Mouse (Mus musculus) thymus, postnatal 25 days (tissue): ENCODE measurements around the gene Olfr1537.

ENCODE experiments used
- DNase-seq: peaks from one replicate; pipeline ENCODE4 v3.0.0; 2022

Gene Olfr1537

DNA sequence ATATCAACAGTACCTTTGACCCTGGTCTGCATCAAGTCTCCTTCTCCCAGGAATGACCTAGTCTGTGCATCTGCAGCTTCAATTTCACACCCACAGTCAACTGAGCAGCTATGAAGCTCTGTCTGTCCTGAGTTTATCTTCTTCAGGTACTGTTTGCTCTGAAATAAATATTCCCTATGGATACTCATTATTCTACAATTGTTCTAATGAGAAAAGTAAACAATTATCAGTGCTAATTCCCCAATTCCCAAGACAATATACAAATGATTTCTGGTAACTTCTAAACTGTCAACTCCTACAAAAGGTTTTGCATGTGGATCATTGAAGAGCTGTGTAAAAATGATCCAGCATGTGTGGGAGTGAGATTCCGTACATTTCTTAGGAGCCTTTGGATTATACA, at the start of gene Olfr1537:
TSS of gene Olfr1537 (minus strand) at position 101 of the 400 bp plus-strand sequence.
- no peak for DNase-seq

DNA sequence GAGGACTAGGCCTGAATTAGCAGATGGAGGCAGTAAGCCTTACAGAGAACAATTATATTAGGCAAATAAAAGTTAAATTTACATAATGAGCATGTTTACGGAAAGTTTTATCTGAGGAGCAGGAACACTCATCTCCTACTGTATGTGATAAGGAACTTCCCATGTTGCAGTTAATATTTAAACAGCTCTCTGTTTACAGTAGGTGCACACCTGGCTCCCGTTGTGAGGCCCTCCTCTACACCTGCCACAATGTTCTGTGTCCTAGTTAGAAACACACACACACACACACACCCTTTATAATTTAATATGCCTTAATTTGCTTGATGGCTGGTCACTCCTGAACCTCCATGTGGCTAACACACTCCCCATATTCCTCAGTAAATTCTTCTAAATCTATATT, 37.3 kb upstream of the Olfr1537 start:
- no peak for DNase-seq

DNA sequence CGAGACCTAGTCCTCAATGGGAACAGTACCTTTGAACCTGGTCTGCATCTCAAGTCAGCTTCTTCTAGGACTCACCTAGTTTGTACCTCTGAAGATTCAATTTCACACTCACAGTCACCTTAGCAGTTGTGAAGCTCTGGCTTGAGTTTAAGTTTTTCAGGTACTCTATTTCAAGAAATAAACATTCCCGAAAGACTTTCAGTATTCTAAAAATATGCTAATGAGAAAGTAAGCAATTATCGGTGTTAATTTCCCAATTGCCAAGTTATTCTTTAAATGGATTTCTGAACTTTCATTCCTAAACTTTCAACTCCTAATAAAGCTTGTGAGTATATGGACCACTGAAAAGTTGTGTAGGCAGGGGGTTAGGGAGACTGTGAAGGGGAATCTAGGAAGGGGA, 26.9 kb upstream of the Olfr1537 start, which contains the start of gene Olfr945:
TSS of gene Olfr945 (minus strand) at position 101 of the 400 bp plus-strand sequence.
- DNase-seq: no peak

DNA sequence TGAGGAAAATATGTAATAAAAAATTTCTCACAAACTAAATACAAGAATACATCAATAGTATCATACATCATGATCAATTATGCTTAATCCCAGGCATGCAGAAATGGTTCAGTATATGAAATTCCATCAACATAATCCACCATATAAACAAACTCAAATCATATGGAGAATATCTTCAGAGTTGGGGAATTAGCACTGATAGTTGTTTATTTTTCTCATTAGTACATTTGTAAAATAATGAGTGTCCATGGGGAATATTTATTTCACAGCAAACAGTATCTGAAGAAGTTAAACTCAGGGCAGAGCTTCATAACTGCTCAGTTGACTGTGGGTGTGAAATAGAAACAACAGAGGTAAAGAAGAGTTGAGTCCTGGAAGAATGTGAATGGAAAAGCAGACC, 48.2 kb downstream of the Olfr1537 start, which contains the start of gene Olfr944:
TSS of gene Olfr944 (plus strand) at position 301 of the 400 bp plus-strand sequence.
- DNase-seq: no peak
